Mouse (Mus musculus): ENCODE measurements at regions not wholly inside any gene's neighbourhood (a gene's known extent, or its start where the extent isn't known, plus 50 kb on each side); places are given as distances from the start of the nearest gene placed in this dataset.

GRCm38 (mm10) chr8:59265685-59266084 is 353.2 kb upstream of the Galntl6 start:
- Histone ChIP-seq H3K27ac (no peak overlapping the region), H3K4me1 (replicated peaks; ENCODE audit: insufficient read depth, low read length) (no peaks in the 10 kb centered on the region), H3K4me2 (ENCODE audit: low read length) (no peak overlapping the region), H3K36me3 (ENCODE audit: insufficient read depth, low read length) (no peaks in the 10 kb centered on the region), H3K27me3 (ENCODE audit: insufficient read depth, low read length) (no peaks in the 10 kb centered on the region), H3K4me3 (replicated peaks; ENCODE audit: low read depth, low read length) (no peak overlapping the region), H3K9me3 (replicated peaks; ENCODE audit: low read length) (no peaks in the 10 kb centered on the region), H3K9ac (ENCODE audit: low read depth, low read length) (no peak overlapping the region)
- no peak for TF ChIP-seq CTCF (IDR thresholded peaks at IDR 0.05; ENCODE audit: low read depth)
- no peak for DNase-seq (ENCODE audit: low spot score)
- no peak for ATAC-seq (replicated peaks; ENCODE audit: low FRiP score, low read depth)

- H3K9me3 ChIP-seq (replicated peaks; ENCODE audit: low read length), result no peaks in the 10 kb centered on the region
- H3K27me3 ChIP-seq (ENCODE audit: insufficient read depth, low read length), result no peaks in the 10 kb centered on the region
- WGBS, result 41% methylated on average over 2 of the region's 2 CpGs
- no peak overlapping the region for H3K4me2 ChIP-seq (ENCODE audit: low read length)
- DNase-seq (ENCODE audit: low spot score) (peak; percentile 66), ATAC-seq (replicated peaks; ENCODE audit: low FRiP score, low read depth) (0 out of 2 replicates have a peak, but pooled peaks have one; percentile 36)
- TF ChIP-seq CTCF (IDR thresholded peaks at IDR 0.05; ENCODE audit: low read depth), result no peak
- H3K9ac ChIP-seq (ENCODE audit: low read depth, low read length), result no peak overlapping the region
- H3K4me1 ChIP-seq (replicated peaks; ENCODE audit: insufficient read depth, low read length), result no peaks in the 10 kb centered on the region
- H3K27ac ChIP-seq, result no peak overlapping the region
- no peaks in the 10 kb centered on the region for H3K36me3 ChIP-seq (ENCODE audit: insufficient read depth, low read length)
- H3K4me3 ChIP-seq (replicated peaks; ENCODE audit: low read depth, low read length), result no peak overlapping the region
Observed at GRCm38 (mm10) chr8:59232799-59233198, 320.4 kb upstream of the Galntl6 start.

- Histone ChIP-seq H3K27me3 (ENCODE audit: insufficient read depth, low read length) (no peaks in the 10 kb centered on the region), H3K27ac (no peak overlapping the region), H3K4me1 (replicated peaks; ENCODE audit: insufficient read depth, low read length) (no peaks in the 10 kb centered on the region), H3K4me3 (replicated peaks; ENCODE audit: low read depth, low read length) (no peak overlapping the region), H3K9ac (ENCODE audit: low read depth, low read length) (no peak overlapping the region), H3K4me2 (ENCODE audit: low read length) (no peak overlapping the region), H3K36me3 (ENCODE audit: insufficient read depth, low read length) (no peaks in the 10 kb centered on the region), H3K9me3 (replicated peaks; ENCODE audit: low read length) (no peaks in the 10 kb centered on the region)
- no peak for TF ChIP-seq CTCF (IDR thresholded peaks at IDR 0.05; ENCODE audit: low read depth)
- 46% methylated on average over 3 of the region's 3 CpGs for WGBS
- ATAC-seq (replicated peaks; ENCODE audit: low FRiP score, low read depth) (no peak), DNase-seq (ENCODE audit: low spot score) (no peak)
Observed at GRCm38 (mm10) chr8:59224665-59225064, 312.2 kb upstream of the Galntl6 start.

- Histone ChIP-seq H3K9me3 (replicated peaks; ENCODE audit: low read length) (no peaks in the 10 kb centered on the region), H3K36me3 (ENCODE audit: insufficient read depth, low read length) (no peaks in the 10 kb centered on the region), H3K4me3 (replicated peaks; ENCODE audit: low read depth, low read length) (no peak overlapping the region), H3K4me1 (replicated peaks; ENCODE audit: insufficient read depth, low read length) (no peaks in the 10 kb centered on the region), H3K27ac (no peak overlapping the region), H3K9ac (ENCODE audit: low read depth, low read length) (no peak overlapping the region), H3K27me3 (ENCODE audit: insufficient read depth, low read length) (no peaks in the 10 kb centered on the region), H3K4me2 (ENCODE audit: low read length) (no peak overlapping the region)
- TF ChIP-seq CTCF (IDR thresholded peaks at IDR 0.05; ENCODE audit: low read depth), result 0 out of 2 replicates have a peak, but pooled peaks have one; percentile 3
- WGBS, result 34% methylated on average over 1 of the region's 1 CpGs
- ATAC-seq (replicated peaks; ENCODE audit: low FRiP score, low read depth), result no peak; the same call in 1 of the 2 replicates
- peak; percentile 84 for DNase-seq (ENCODE audit: low spot score)
Observed at GRCm38 (mm10) chr8:59174578-59175357, 262.3 kb upstream of the Galntl6 start.

GRCm38 (mm10) chr8:59130777-59131176 is 218.3 kb upstream of the Galntl6 start:
- no peaks in the 10 kb centered on the region for H3K36me3 ChIP-seq (ENCODE audit: insufficient read depth, low read length)
- WGBS, result 81% methylated on average over 2 of the region's 2 CpGs
- H3K9me3 ChIP-seq (replicated peaks; ENCODE audit: low read length), result no peaks in the 10 kb centered on the region
- H3K4me3 ChIP-seq (replicated peaks; ENCODE audit: low read depth, low read length), result no peak overlapping the region
- no peak overlapping the region for H3K9ac ChIP-seq (ENCODE audit: low read depth, low read length)
- no peaks in the 10 kb centered on the region for H3K27me3 ChIP-seq (ENCODE audit: insufficient read depth, low read length)
- no peaks in the 10 kb centered on the region for H3K4me1 ChIP-seq (replicated peaks; ENCODE audit: insufficient read depth, low read length)
- DNase-seq (ENCODE audit: low spot score), result no peak
- TF ChIP-seq CTCF (IDR thresholded peaks at IDR 0.05; ENCODE audit: low read depth), result no peak
- no peak overlapping the region for H3K4me2 ChIP-seq (ENCODE audit: low read length)
- no peak overlapping the region for H3K27ac ChIP-seq
- ATAC-seq (replicated peaks; ENCODE audit: low FRiP score, low read depth), result no peak

- Histone ChIP-seq H3K4me2 (ENCODE audit: low read length) (no peak overlapping the region), H3K9me3 (replicated peaks; ENCODE audit: low read length) (no peaks in the 10 kb centered on the region), H3K4me1 (replicated peaks; ENCODE audit: insufficient read depth, low read length) (no peaks in the 10 kb centered on the region), H3K4me3 (replicated peaks; ENCODE audit: low read depth, low read length) (no peak overlapping the region), H3K9ac (ENCODE audit: low read depth, low read length) (no peak overlapping the region), H3K27me3 (ENCODE audit: insufficient read depth, low read length) (no peaks in the 10 kb centered on the region), H3K36me3 (ENCODE audit: insufficient read depth, low read length) (no peaks in the 10 kb centered on the region), H3K27ac (no peak overlapping the region)
- WGBS, result 79% methylated on average over 3 of the region's 3 CpGs
- ATAC-seq (replicated peaks; ENCODE audit: low FRiP score, low read depth) (no peak), DNase-seq (ENCODE audit: low spot score) (no peak)
- TF ChIP-seq CTCF (IDR thresholded peaks at IDR 0.05; ENCODE audit: low read depth), result no peak
Observed at GRCm38 (mm10) chr8:59113221-59113620, 200.8 kb upstream of the Galntl6 start.
